16 mouse cellular contexts compared by ENCODE assay signal in genomic region chr7:51627666-51628065, GRCm38 (mm10). TPM values are rescaled to one million over a fixed set of nuclear protein-coding genes. Genes with fewer than 3 reads are reported as not detected.
DNase-seq lines count a peak whose midpoint lies in the region; ATAC-seq lines count a peak whose summit lies in the region.
"Had no signal": no experiment of that assay in that cellular context is flagged by ENCODE, and none has a peak within 500 bp of the region (broad histone marks: within the 10 kb centered on the region; RNA-seq: fewer than 3 reads in every experiment).

No protein-coding gene starts in this region.

- H3K4me1 ChIP-seq in forebrain, embryonic 10.5 days = peaks cover 37% of the 10 kb centered on the region
- H3K4me1 ChIP-seq in forebrain, embryonic 16.5 days (replicated peaks; ENCODE audit: control insufficient read depth, insufficient read depth, low read length) = peaks cover 24% of the 10 kb centered on the region
- H3K4me1 ChIP-seq in limb, embryonic 13.5 days = peaks cover 7% of the 10 kb centered on the region
- H3K4me1 ChIP-seq in neural tube, embryonic 11.5 days (ENCODE audit: control insufficient read depth, insufficient read depth, low read length) = peaks cover 3% of the 10 kb centered on the region; the same call in 1 of the 2 replicates
- H3K4me1 ChIP-seq: embryonic facial prominence, embryonic 12.5 days; liver, embryonic 15.5 days had no signal

- peaks cover 100% of the 10 kb centered on the region for H3K27me3 ChIP-seq in forebrain, embryonic 10.5 days (ENCODE audit: poor library complexity, severe bottlenecking)
- peaks cover 18% of the 10 kb centered on the region for H3K27me3 ChIP-seq in forebrain, embryonic 16.5 days (replicated peaks; ENCODE audit: control insufficient read depth, insufficient read depth, low read length)
- peaks cover 77% of the 10 kb centered on the region for H3K27me3 ChIP-seq in limb, embryonic 13.5 days
- peaks cover 64% of the 10 kb centered on the region for H3K27me3 ChIP-seq in neural tube, embryonic 11.5 days (ENCODE audit: control insufficient read depth, insufficient read depth, low read length)

- no peaks in the 10 kb centered on the region for H3K9me3 ChIP-seq in forebrain, embryonic 10.5 days
- no peaks in the 10 kb centered on the region for H3K9me3 ChIP-seq in forebrain, embryonic 16.5 days (ENCODE audit: control insufficient read depth, low read length)
- no peaks in the 10 kb centered on the region for H3K9me3 ChIP-seq in limb, embryonic 13.5 days
- H3K9me3 ChIP-seq in neural tube, embryonic 11.5 days (ENCODE audit: control insufficient read depth, low read length) = no peaks in the 10 kb centered on the region
- H3K9me3 ChIP-seq: embryonic facial prominence, embryonic 12.5 days; liver, embryonic 15.5 days had no signal

- peak overlapping the region; percentile 46 for H3K4me3 ChIP-seq in forebrain, embryonic 10.5 days
- H3K4me3 ChIP-seq in forebrain, embryonic 16.5 days (replicated peaks; ENCODE audit: low read length) = peak overlapping the region; percentile 46
- no peak overlapping the region for H3K4me3 ChIP-seq in limb, embryonic 13.5 days
- peak overlapping the region; percentile 22; the same call in 1 of the 2 replicates for H3K4me3 ChIP-seq in neural tube, embryonic 11.5 days (ENCODE audit: low read depth, low read length)
- H3K4me3 ChIP-seq: embryonic facial prominence, embryonic 12.5 days; liver, embryonic 15.5 days; myocyte had no signal

- intact Hi-C loops in gastrocnemius, postnatal 36 days (cut with DNase I) = no loop called here
- intact Hi-C loops in heart, postnatal 36 days (cut with DNase I) = no loop called here

- peak overlapping the region; percentile 32 for H3K9ac ChIP-seq in forebrain, embryonic 16.5 days (replicated peaks; ENCODE audit: low read depth, low read length)
- no peak overlapping the region for H3K9ac ChIP-seq in limb, embryonic 13.5 days
- H3K9ac ChIP-seq in neural tube, embryonic 11.5 days (ENCODE audit: low read length) = peak overlapping the region; percentile 49
- H3K9ac ChIP-seq: embryonic facial prominence, embryonic 12.5 days; liver, embryonic 15.5 days had no signal

- H3K4me2 ChIP-seq in forebrain, embryonic 16.5 days (ENCODE audit: low read length) = peak overlapping the region; percentile 50
- H3K4me2 ChIP-seq in limb, embryonic 13.5 days (replicated peaks) = peak overlapping the region; percentile 45; the same call in 1 of the 2 replicates
- peak overlapping the region; percentile 35 for H3K4me2 ChIP-seq in neural tube, embryonic 11.5 days (ENCODE audit: low read depth)
- H3K4me2 ChIP-seq: embryonic facial prominence, embryonic 12.5 days; liver, embryonic 15.5 days had no signal

- WGBS in forebrain, embryonic 10.5 days = under 1% methylated on average over 9 of the region's 9 CpGs
- 1% methylated on average over 9 of the region's 9 CpGs for WGBS in forebrain, embryonic 16.5 days
- 2% methylated on average over 9 of the region's 9 CpGs for WGBS in limb, embryonic 13.5 days
- WGBS in neural tube, embryonic 11.5 days = 0% methylated on average over 9 of the region's 9 CpGs

- peak; percentile 19 for DNase-seq in forebrain, embryonic 10.5 days (ENCODE audit: extremely low spot score, low spot score)
- no peak for DNase-seq in neural tube, embryonic 11.5 days (ENCODE audit: low spot score)
- DNase-seq in gastrocnemius, postnatal 36 days = no peak
- no peak for DNase-seq in frontal cortex, postnatal 25 days (ENCODE audit: low spot score in 2 of 2)
- no peak for DNase-seq in right cerebral cortex, adult 18-20 months
- no peak for DNase-seq in heart, postnatal 36 days
- DNase-seq: cerebellum, adult 8-10 months; heart, postnatal 10 days; kidney, adult 18-20 months had no signal

- H3K36me3 ChIP-seq in forebrain, embryonic 10.5 days (replicated peaks) = no peaks in the 10 kb centered on the region
- H3K36me3 ChIP-seq in forebrain, embryonic 16.5 days (ENCODE audit: control insufficient read depth, insufficient read depth) = no peaks in the 10 kb centered on the region
- H3K36me3 ChIP-seq in limb, embryonic 13.5 days = no peaks in the 10 kb centered on the region
- no peaks in the 10 kb centered on the region for H3K36me3 ChIP-seq in neural tube, embryonic 11.5 days (ENCODE audit: control insufficient read depth, insufficient read depth, low read length)
- H3K36me3 ChIP-seq: embryonic facial prominence, embryonic 12.5 days; liver, embryonic 15.5 days had no signal

- ATAC-seq in forebrain, embryonic 16.5 days = no peak
- ATAC-seq in limb, embryonic 13.5 days (ENCODE audit: low FRiP score, low read depth) = no peak
- no peak for ATAC-seq in neural tube, embryonic 11.5 days (ENCODE audit: insufficient read depth, low FRiP score, low TSS enrichment)

- no peak overlapping the region for H3K27ac ChIP-seq in forebrain, embryonic 10.5 days
- peak overlapping the region; percentile 71 for H3K27ac ChIP-seq in forebrain, embryonic 16.5 days (ENCODE audit: low read length)
- no peak overlapping the region for H3K27ac ChIP-seq in limb, embryonic 13.5 days
- H3K27ac ChIP-seq in neural tube, embryonic 11.5 days (ENCODE audit: low read depth, low read length) = peak overlapping the region; percentile 79
- H3K27ac ChIP-seq: embryonic facial prominence, embryonic 12.5 days; liver, embryonic 15.5 days; macrophage had no signal

RNA-seq across cellular contexts. Expression of gene Slc17a6, which starts 5.9 kb away (rescaled TPM):
- polyA plus RNA-seq in forebrain, embryonic 10.5 days (2016; fragmentation: Nextera tagmentation; extraction: Ambion mirVana) = 3.5 and 6.9 TPM in 2 replicates
- polyA plus RNA-seq in forebrain, embryonic 16.5 days (2015; fragmentation: Nextera tagmentation; extraction: Ambion mirVana) = 40.5 and 52.7 TPM in 2 replicates
- polyA plus RNA-seq in limb, embryonic 13.5 days (2015; fragmentation: Nextera tagmentation; extraction: Ambion mirVana) = 0.75 and 0.89 TPM in 2 replicates
- 29.8 and 32.0 TPM in 2 replicates for polyA plus RNA-seq in neural tube, embryonic 11.5 days (2014; fragmentation: Nextera tagmentation; extraction: Ambion mirVana)
- not detected for total RNA-seq in gastrocnemius, postnatal 36 days (2021)
- total RNA-seq in heart, postnatal 36 days (2021) = not detected
- total RNA-seq: granulocyte monocyte progenitor cell, adult 5-6 weeks; heart, postnatal 10 days had no signal
- polyA plus RNA-seq: macrophage had no signal

Comparison
In these comparisons a context has a peak if more than half of its experiments do, and no peak if none do; other contexts are left out.
1. H3K27ac ChIP-seq: peak in forebrain, embryonic 16.5 days (single experiment) and neural tube, embryonic 11.5 days (single experiment); none in forebrain, embryonic 10.5 days (single experiment) and limb, embryonic 13.5 days (single experiment).
2. Peak in every context shown above with its lines, with median percentiles within 50 percentile points of each other: H3K4me2 ChIP-seq.